Mouse (Mus musculus): Measurements from ENCODE around the gene Mcoln2.
A peak's percentile ranks its signal among the peaks of the same experiment; 100 is the strongest.

The Mcoln2 gene

GRCm38 (mm10) chr3:146155628-146156576, 6.3 kb downstream of the Mcoln2 start:
- H3K36me3 ChIP-seq (ENCODE audit: control insufficient read depth, insufficient read depth, low read length, poor library complexity, severe bottlenecking) = no peaks in the 10 kb centered on the region
- H3K27me3 ChIP-seq (ENCODE audit: control insufficient read depth, insufficient read depth, low read length, poor library complexity, severe bottlenecking) = no peaks in the 10 kb centered on the region
- DNase-seq (ENCODE audit: low read depth, low spot score) = peak; percentile 41

DNA sequence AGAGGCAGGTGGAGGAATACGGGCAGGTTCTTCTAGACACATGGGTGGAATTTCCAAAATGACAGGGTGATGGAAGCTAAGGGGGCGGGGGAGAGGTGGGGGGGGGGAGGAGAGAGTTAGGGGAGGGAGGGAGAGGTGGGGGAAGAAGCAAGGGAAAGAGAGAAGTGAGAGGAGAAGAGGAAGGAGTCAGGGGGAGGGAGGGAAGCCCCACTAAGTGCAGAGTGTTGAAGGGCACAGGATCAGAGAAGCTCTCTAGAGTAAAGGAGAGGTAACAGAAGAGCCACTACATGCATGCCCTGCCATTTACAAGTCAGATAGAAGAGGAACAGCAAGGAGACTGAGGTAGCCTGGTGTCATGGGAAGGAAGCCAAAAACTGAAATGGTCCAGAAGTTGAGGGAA, 7.2 kb downstream of the Mcoln2 start:
- no peaks in the 10 kb centered on the region for H3K36me3 ChIP-seq (ENCODE audit: control insufficient read depth, insufficient read depth, low read length, poor library complexity, severe bottlenecking)
- DNase-seq (ENCODE audit: low read depth, low spot score) = no peak
- H3K27me3 ChIP-seq (ENCODE audit: control insufficient read depth, insufficient read depth, low read length, poor library complexity, severe bottlenecking) = no peaks in the 10 kb centered on the region

GRCm38 (mm10) chr3:146158039-146158438, 8.4 kb downstream of the Mcoln2 start:
- H3K36me3 ChIP-seq (ENCODE audit: control insufficient read depth, insufficient read depth, low read length, poor library complexity, severe bottlenecking) = no peaks in the 10 kb centered on the region; the same call in 1 of the 2 replicates
- DNase-seq (ENCODE audit: low read depth, low spot score) = no peak
- H3K27me3 ChIP-seq (ENCODE audit: control insufficient read depth, insufficient read depth, low read length, poor library complexity, severe bottlenecking) = no peaks in the 10 kb centered on the region

DNA sequence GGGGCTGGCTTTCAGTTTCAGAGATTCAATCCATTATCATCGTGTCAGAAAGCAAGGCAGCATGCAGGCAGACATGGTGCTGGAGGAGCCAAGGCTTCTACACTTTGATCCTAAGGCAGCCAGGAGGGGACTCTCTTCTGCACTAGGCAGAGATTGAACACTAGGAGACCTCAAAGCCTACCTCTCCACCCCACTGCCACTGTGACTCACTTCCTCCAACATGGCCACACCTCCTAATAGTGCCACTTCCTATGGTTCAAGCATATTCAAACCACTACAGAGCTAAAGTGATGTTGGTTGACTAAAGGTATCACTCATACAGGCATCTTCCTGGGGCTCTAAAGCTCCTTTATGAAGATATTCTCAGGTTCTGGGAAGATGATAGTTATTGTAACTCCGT, 9.7 kb downstream of the Mcoln2 start:
- DNase-seq (ENCODE audit: low read depth, low spot score) = peak; percentile 64
- Histone ChIP-seq H3K27me3 (ENCODE audit: control insufficient read depth, insufficient read depth, low read length, poor library complexity, severe bottlenecking) (no peaks in the 10 kb centered on the region), H3K36me3 (ENCODE audit: control insufficient read depth, insufficient read depth, low read length, poor library complexity, severe bottlenecking) (no peaks in the 10 kb centered on the region; the same call in 1 of the 2 replicates)

DNA sequence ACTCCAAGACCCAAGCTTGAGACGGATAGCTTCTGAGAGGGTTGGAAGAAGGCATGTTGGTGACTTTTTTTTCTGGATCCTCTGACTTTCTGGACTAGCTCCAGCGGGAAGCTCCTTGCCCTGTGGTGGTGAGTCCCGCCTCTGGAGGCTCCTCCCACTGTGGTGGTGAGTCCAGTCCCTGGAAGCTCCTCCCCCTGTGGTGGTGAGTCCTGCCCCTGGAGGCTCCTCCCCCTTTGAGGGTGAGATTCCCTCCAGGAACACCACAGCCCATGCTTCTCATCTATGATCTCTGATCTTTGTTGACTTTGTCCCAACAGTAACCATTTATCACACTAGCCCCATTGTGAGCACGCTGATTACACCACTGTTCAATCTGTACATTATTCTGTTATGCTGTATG, 12.6 kb downstream of the Mcoln2 start:
- Histone ChIP-seq H3K36me3 (ENCODE audit: control insufficient read depth, insufficient read depth, low read length, poor library complexity, severe bottlenecking) (no peaks in the 10 kb centered on the region; the same call in 1 of the 2 replicates), H3K27me3 (ENCODE audit: control insufficient read depth, insufficient read depth, low read length, poor library complexity, severe bottlenecking) (no peaks in the 10 kb centered on the region)
- no peak for DNase-seq (ENCODE audit: low read depth, low spot score)

GRCm38 (mm10) chr3:146169356-146169755, 19.7 kb downstream of the Mcoln2 start:
- Histone ChIP-seq H3K27me3 (ENCODE audit: control insufficient read depth, insufficient read depth, low read length, poor library complexity, severe bottlenecking) (no peaks in the 10 kb centered on the region), H3K36me3 (ENCODE audit: control insufficient read depth, insufficient read depth, low read length, poor library complexity, severe bottlenecking) (peaks cover 2% of the 10 kb centered on the region)
- no peak for DNase-seq (ENCODE audit: low read depth, low spot score)

- no peaks in the 10 kb centered on the region for H3K27me3 ChIP-seq (ENCODE audit: control insufficient read depth, insufficient read depth, low read length, poor library complexity, severe bottlenecking)
- no peak for DNase-seq (ENCODE audit: low read depth, low spot score)
- H3K36me3 ChIP-seq (ENCODE audit: control insufficient read depth, insufficient read depth, low read length, poor library complexity, severe bottlenecking) = peaks cover 4% of the 10 kb centered on the region
Observed at GRCm38 (mm10) chr3:146173030-146173429, 23.4 kb downstream of the Mcoln2 start.

DNA sequence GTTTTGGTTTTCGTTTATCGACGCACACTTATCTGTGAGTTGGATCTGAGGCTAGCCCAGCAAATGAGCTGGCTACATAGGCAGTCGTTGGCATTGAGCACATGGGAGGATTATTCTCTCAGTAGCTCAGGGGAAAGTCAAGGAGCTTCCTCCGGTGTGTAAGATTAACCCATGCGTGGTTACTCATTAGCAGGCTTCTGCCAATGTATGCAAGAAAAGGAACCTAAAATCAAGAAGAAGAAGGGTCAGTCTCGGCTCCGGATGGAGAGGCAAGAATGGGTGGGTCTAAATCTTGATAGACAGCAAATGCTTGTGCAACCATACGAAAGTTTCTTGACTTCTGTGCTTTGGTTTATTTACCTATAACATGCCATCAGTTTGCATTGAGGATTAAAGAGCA, 24.6 kb downstream of the Mcoln2 start:
- DNase-seq (ENCODE audit: low read depth, low spot score) = no peak
- Histone ChIP-seq H3K27me3 (ENCODE audit: control insufficient read depth, insufficient read depth, low read length, poor library complexity, severe bottlenecking) (no peaks in the 10 kb centered on the region), H3K36me3 (ENCODE audit: control insufficient read depth, insufficient read depth, low read length, poor library complexity, severe bottlenecking) (peaks cover 4% of the 10 kb centered on the region)

DNA sequence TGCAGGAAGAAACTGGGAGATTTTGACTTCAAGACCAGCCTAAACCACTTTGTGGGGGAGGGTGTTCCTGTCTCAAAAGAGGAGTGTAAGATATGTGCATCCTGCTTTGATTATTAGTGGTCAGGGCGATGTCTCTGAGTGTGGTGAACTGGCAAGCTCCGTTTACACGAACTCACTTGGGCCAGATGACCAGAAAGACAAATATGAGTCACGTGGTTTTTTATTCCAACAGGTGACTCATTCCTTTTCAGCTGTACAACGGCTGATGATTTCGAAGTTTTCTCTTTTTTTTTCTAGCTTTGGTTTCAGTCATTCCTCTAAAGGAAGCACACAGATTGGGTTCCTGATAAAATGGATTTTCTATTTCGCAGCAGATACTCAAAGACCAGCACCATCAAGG, 27.7 kb downstream of the Mcoln2 start:
- Histone ChIP-seq H3K36me3 (ENCODE audit: control insufficient read depth, insufficient read depth, low read length, poor library complexity, severe bottlenecking) (peaks cover 2% of the 10 kb centered on the region), H3K27me3 (ENCODE audit: control insufficient read depth, insufficient read depth, low read length, poor library complexity, severe bottlenecking) (no peaks in the 10 kb centered on the region)
- DNase-seq (ENCODE audit: low read depth, low spot score) = no peak

DNA sequence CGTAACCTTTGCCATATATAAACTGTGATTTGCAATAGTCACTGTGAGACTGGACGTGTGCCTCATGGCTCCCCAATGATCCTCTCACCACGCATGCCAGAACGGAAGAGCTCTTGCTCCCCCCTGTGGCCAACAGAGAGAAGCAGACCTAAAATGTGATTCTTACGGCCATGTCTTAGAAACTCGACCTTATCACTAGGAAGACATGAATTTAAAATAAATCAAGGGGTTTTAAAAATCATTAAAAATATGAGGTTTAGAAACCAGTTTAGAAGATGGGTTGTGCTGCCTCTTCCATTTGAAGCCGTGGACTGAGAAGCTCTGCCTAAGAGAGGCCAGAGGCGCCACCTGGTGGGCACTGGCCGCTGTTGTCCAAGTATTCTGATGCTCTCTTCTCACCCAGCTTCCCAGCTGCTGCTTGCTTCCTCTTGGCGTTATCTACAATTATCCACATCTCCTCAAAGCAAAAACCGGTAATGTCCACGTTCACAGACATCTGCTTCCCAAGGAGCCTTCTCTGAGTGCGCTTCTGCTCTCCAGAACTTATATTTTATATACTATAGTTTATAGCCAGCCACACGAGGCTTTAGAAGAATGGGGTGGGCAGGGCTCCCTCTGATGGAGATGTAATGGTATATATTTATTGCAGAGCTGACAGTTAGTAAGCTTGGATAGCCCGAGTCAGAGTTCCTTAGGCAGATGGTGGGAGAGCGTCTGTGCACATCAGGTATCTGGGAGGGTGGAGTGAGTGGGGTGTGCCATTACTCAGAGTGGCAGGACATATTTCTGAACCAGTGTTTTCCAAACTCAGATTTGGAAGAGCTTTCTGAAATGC, 28.3 kb downstream of the Mcoln2 start:
- Histone ChIP-seq H3K36me3 (ENCODE audit: control insufficient read depth, insufficient read depth, low read length, poor library complexity, severe bottlenecking) (peaks cover 2% of the 10 kb centered on the region), H3K27me3 (ENCODE audit: control insufficient read depth, insufficient read depth, low read length, poor library complexity, severe bottlenecking) (no peaks in the 10 kb centered on the region)
- DNase-seq (ENCODE audit: low read depth, low spot score) = peak; percentile 87

GRCm38 (mm10) chr3:146180341-146180740, 30.7 kb downstream of the Mcoln2 start:
- H3K36me3 ChIP-seq (ENCODE audit: control insufficient read depth, insufficient read depth, low read length, poor library complexity, severe bottlenecking) = peaks cover 2% of the 10 kb centered on the region
- H3K27me3 ChIP-seq (ENCODE audit: control insufficient read depth, insufficient read depth, low read length, poor library complexity, severe bottlenecking) = no peaks in the 10 kb centered on the region
- peak; percentile 32 for DNase-seq (ENCODE audit: low read depth, low spot score)

GRCm38 (mm10) chr3:146180986-146181385, 31.4 kb downstream of the Mcoln2 start:
- no peaks in the 10 kb centered on the region for H3K27me3 ChIP-seq (ENCODE audit: control insufficient read depth, insufficient read depth, low read length, poor library complexity, severe bottlenecking)
- H3K36me3 ChIP-seq (ENCODE audit: control insufficient read depth, insufficient read depth, low read length, poor library complexity, severe bottlenecking) = peaks cover 2% of the 10 kb centered on the region
- peak; percentile 76 for DNase-seq (ENCODE audit: low read depth, low spot score)

DNA sequence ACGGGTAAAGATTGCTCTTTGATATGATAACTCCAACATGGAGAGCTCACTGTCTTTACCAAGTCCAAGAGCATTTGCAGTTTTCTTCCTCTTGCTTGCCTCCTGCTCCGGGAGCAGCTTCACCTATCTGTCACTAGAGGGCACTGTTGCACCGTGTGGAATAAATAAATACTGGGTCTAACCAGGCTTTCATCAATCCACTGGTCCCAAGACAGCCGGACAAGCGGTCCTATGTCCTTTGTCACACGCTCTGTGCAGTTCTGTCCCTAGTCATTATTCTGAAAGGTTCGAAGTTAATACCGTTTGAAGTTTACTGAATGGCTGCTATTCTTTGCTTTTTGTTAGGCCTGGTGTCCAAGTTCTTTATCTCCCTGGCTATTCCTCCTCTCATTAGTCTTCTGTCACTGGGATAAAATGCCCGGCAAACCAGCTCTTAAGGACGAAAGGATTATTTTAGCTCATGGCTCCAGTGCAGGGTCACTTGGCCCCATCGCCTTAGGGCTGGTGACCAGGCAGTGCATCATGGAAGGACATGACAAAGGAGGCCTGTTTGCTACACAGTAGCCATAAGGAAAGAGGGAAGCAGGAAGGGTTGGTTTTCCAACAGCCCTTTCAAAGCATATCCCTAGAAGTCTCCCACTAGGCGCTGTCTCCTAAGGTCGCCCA, 35.5 kb downstream of the Mcoln2 start:
- DNase-seq (ENCODE audit: low read depth, low spot score) = peak; percentile 80
- no peaks in the 10 kb centered on the region; the same call in 1 of the 2 replicates for H3K36me3 ChIP-seq (ENCODE audit: control insufficient read depth, insufficient read depth, low read length, poor library complexity, severe bottlenecking)
- no peaks in the 10 kb centered on the region for H3K27me3 ChIP-seq (ENCODE audit: control insufficient read depth, insufficient read depth, low read length, poor library complexity, severe bottlenecking)

- Histone ChIP-seq H3K36me3 (ENCODE audit: control insufficient read depth, insufficient read depth, low read length, poor library complexity, severe bottlenecking) (no peaks in the 10 kb centered on the region; the same call in 1 of the 2 replicates), H3K27me3 (ENCODE audit: control insufficient read depth, insufficient read depth, low read length, poor library complexity, severe bottlenecking) (no peaks in the 10 kb centered on the region)
- DNase-seq (ENCODE audit: low read depth, low spot score) = no peak
Observed at GRCm38 (mm10) chr3:146186033-146186432, 36.4 kb downstream of the Mcoln2 start.

Measured in splenic B cell, adult 2 months (primary cell).